Mouse (Mus musculus): ENCODE measurements around the gene Crxos. TPM values are rescaled to one million over a fixed set of nuclear protein-coding genes. Genes with fewer than 3 reads are reported as not detected.

Gene Crxos
- polyA plus RNA-seq, 1 experiment from 2014 or later: not detected

GRCm38 (mm10) chr7:15950008-15950407 lies 67.6 kb downstream of the Crxos start:
- Histone ChIP-seq H3K4me1 (ENCODE audit: control insufficient read depth in 2 of 2, insufficient read depth in 2 of 2, low read length in 2 of 2) (peaks cover 17 to 25% of the 10 kb centered on the region in 2 experiments), H3K9ac (ENCODE audit: low read length) (no peak overlapping the region), H3K36me3 (ENCODE audit: control insufficient read depth, insufficient read depth, low read length) (peaks cover 55% of the 10 kb centered on the region), H3K27ac (replicated peaks in 1 of 2; ENCODE audit: control insufficient read depth in 1 of 2, insufficient read depth in 1 of 2, low read depth in 2 of 2, low read length in 2 of 2) (0 out of 4 replicates have a peak overlapping the region, but pooled peaks of 1 of the 2 experiments have one; percentile 3), H3K4me2 (ENCODE audit: low read length) (no peak overlapping the region), H3K27me3 (ENCODE audit: control insufficient read depth, insufficient read depth, low read length) (no peaks in the 10 kb centered on the region), H3K9me3 (ENCODE audit: control insufficient read depth, low read length) (peaks cover 4% of the 10 kb centered on the region; the same call in 1 of the 2 replicates), H3K4me3 (ENCODE audit: control insufficient read depth in 1 of 2, insufficient read depth in 1 of 2, low read depth in 1 of 2, low read length in 2 of 2) (no peak overlapping the region)
- no peak for ATAC-seq (ENCODE audit: insufficient number of reproducible peaks, insufficient read depth, low FRiP score, low read depth)
- 78% methylated on average over 15 of the region's 15 CpGs for WGBS

- Histone ChIP-seq H3K27ac (replicated peaks in 1 of 2; ENCODE audit: control insufficient read depth in 1 of 2, insufficient read depth in 1 of 2, low read depth in 2 of 2, low read length in 2 of 2) (no peak overlapping the region), H3K36me3 (ENCODE audit: control insufficient read depth, insufficient read depth, low read length) (peaks cover 75% of the 10 kb centered on the region), H3K9me3 (ENCODE audit: control insufficient read depth, low read length) (peaks cover 4% of the 10 kb centered on the region; the same call in 1 of the 2 replicates), H3K4me1 (ENCODE audit: control insufficient read depth in 2 of 2, insufficient read depth in 2 of 2, low read length in 2 of 2) (peaks cover 25 to 35% of the 10 kb centered on the region in 2 experiments), H3K4me2 (ENCODE audit: low read length) (no peak overlapping the region), H3K9ac (ENCODE audit: low read length) (no peak overlapping the region), H3K27me3 (ENCODE audit: control insufficient read depth, insufficient read depth, low read length) (no peaks in the 10 kb centered on the region), H3K4me3 (ENCODE audit: control insufficient read depth in 1 of 2, insufficient read depth in 1 of 2, low read depth in 1 of 2, low read length in 2 of 2) (no peak overlapping the region)
- 37% methylated on average over 3 of the region's 3 CpGs for WGBS
- ATAC-seq (ENCODE audit: insufficient number of reproducible peaks, insufficient read depth, low FRiP score, low read depth): no peak
These were observed 70.0 kb downstream of the Crxos start for GRCm38 (mm10) chr7:15952416-15952815.

Other genes starting within 250 kb of the Crxos start
- gene Obox3, start 242.7 kb upstream of the Crxos start, polyA plus RNA-seq (2014; fragmentation: Nextera tagmentation; extraction: Ambion mirVana): not detected in 2 replicates
- gene Obox5, start 132.5 kb upstream of the Crxos start, polyA plus RNA-seq (2014; fragmentation: Nextera tagmentation; extraction: Ambion mirVana): not detected in 2 replicates
- not detected in 2 replicates for gene Obox6, start 42.9 kb upstream of the Crxos start, polyA plus RNA-seq (2014; fragmentation: Nextera tagmentation; extraction: Ambion mirVana)
- not detected in 2 replicates for gene Crx, start 2.6 kb upstream of the Crxos start, polyA plus RNA-seq (2014; fragmentation: Nextera tagmentation; extraction: Ambion mirVana)
- 828 and 831 TPM in 2 replicates for gene Selenow, start 39.8 kb downstream of the Crxos start, polyA plus RNA-seq (2014; fragmentation: Nextera tagmentation; extraction: Ambion mirVana)
- 120 and 121 TPM in 2 replicates for gene Nop53, start 63.5 kb downstream of the Crxos start, polyA plus RNA-seq (2014; fragmentation: Nextera tagmentation; extraction: Ambion mirVana)
- 37.4 and 43.5 TPM in 2 replicates for gene Ehd2, start 85.0 kb downstream of the Crxos start, polyA plus RNA-seq (2014; fragmentation: Nextera tagmentation; extraction: Ambion mirVana)
- gene Bicra, start 165.3 kb downstream of the Crxos start, polyA plus RNA-seq (2014; fragmentation: Nextera tagmentation; extraction: Ambion mirVana): 5.0 and 5.4 TPM in 2 replicates
- gene Zfp541, start 179.2 kb downstream of the Crxos start, polyA plus RNA-seq (2014; fragmentation: Nextera tagmentation; extraction: Ambion mirVana): not detected in 2 replicates
- gene Napa, start 215.8 kb downstream of the Crxos start, polyA plus RNA-seq (2014; fragmentation: Nextera tagmentation; extraction: Ambion mirVana): 159 and 161 TPM in 2 replicates
- gene Kptn, start 237.3 kb downstream of the Crxos start, polyA plus RNA-seq (2014; fragmentation: Nextera tagmentation; extraction: Ambion mirVana): 31.2 and 32.0 TPM in 2 replicates
- gene Slc8a2, start 247.2 kb downstream of the Crxos start, polyA plus RNA-seq (2014; fragmentation: Nextera tagmentation; extraction: Ambion mirVana): 0.15 TPM in 2 replicates

All from heart, embryonic 14.5 days (tissue).